Mouse (Mus musculus) forebrain, postnatal 0 days (tissue): Measurements from ENCODE around the gene Dlgap1. TPM values are rescaled to one million over a fixed set of nuclear protein-coding genes. Genes with fewer than 3 reads are reported as not detected.
A peak's percentile ranks its signal among the peaks of the same experiment; 100 is the strongest.

Source experiments
- ATAC-seq: fragments of 200-750 bp; cut with Nextera tagmentation; 2 replicates; pipeline ENCODE4 v1.8.0; 2017; ENCODE audit warnings: mild to moderate bottlenecking, moderate library complexity
- DNase-seq: peaks from one replicate; pipeline ENCODE4 v3.0.0-alpha.2; 2015
- H3K27ac ChIP-seq: fragments of 300-500 bp; sonication (generic); 2 replicates; pipeline ENCODE4 v1.5.1; 2014; ENCODE audit warnings: low read depth, mild to moderate bottlenecking, antibody characterized with exemption, low read length, moderate library complexity, mixed read lengths
- H3K27me3 ChIP-seq: fragments of 300-500 bp; sonication (generic); 2 replicates; pipeline ENCODE4 v1.6.1; 2014; ENCODE audit warnings: mild to moderate bottlenecking, low read length, mixed read lengths; ENCODE audit not compliant: insufficient read depth
- H3K36me3 ChIP-seq: fragments of 300-500 bp; sonication (generic); 2 replicates; pipeline ENCODE4 v1.6.1; 2014; ENCODE audit warnings: mild to moderate bottlenecking, moderate library complexity; ENCODE audit not compliant: insufficient read depth
- H3K4me1 ChIP-seq: fragments of 300-500 bp; sonication (generic); 2 replicates; pipeline ENCODE4 v1.6.1; 2014; ENCODE audit warnings: antibody characterized with exemption; ENCODE audit not compliant: insufficient read depth
- H3K4me2 ChIP-seq: fragments of 300-500 bp; sonication (generic); 2 replicates; pipeline ENCODE4 v1.6.1; 2014; ENCODE audit warnings: low read depth, mild to moderate bottlenecking, moderate library complexity
- H3K4me3 ChIP-seq: fragments of 300-500 bp; sonication (generic); 2 replicates; pipeline ENCODE4 v1.5.1; 2014; ENCODE audit warnings: low read depth, low read length, mixed read lengths
- H3K9ac ChIP-seq: fragments of 300-500 bp; sonication (generic); 2 replicates; pipeline ENCODE4 v1.6.1; 2014; ENCODE audit warnings: mild to moderate bottlenecking
- H3K9me3 ChIP-seq: fragments of 300-500 bp; sonication (generic); 2 replicates; pipeline ENCODE4 v1.6.1; 2016; ENCODE audit warnings: low read length
- CTCF ChIP-seq: sonication (generic); IDR thresholded peaks from 2 replicates; pipeline ENCODE4 v1.5.1; 2016; ENCODE audit warnings: antibody characterized with exemption, control low read depth, low read depth
- WGBS: fragments of 180-500 bp; shearing (Covaris S2); extraction: QIAGEN DNeasy Blood & Tissue Kit; methylation state at CpG from one replicate; pipeline ENCODE4 v1.1.7; 2014; 5-methylcytosine and 5-hydroxymethylcytosine counted together
- polyA plus RNA-seq: library from polyadenylated mRNA; unstranded; fragments of >200 nt; fragmentation: Nextera tagmentation; extraction: Ambion mirVana; gene quantifications from 2 replicates; pipeline ENCODE4 v1.2.1, GENCODE M21; 2015
- total RNA-seq: library from RNA; depleted of rRNA; stranded (reverse); fragments of >200 nt; gene quantifications from 2 replicates; pipeline ENCODE4 v1.2.3, GENCODE M21; 2014

Dlgap1 gene
- total and polyA plus RNA-seq, 2 experiments from 2014 or later: 44.8 to 105 TPM

GRCm38 (mm10) chr17:70852686-70853386, 884.0 kb downstream of the Dlgap1 start:
- Histone ChIP-seq H3K9ac (peak overlapping the region; percentile 39), H3K4me3 (peak overlapping the region; percentile 44), H3K4me2 (peak overlapping the region; percentile 91), H3K9me3 (no peaks in the 10 kb centered on the region), H3K36me3 (no peaks in the 10 kb centered on the region), H3K27me3 (peaks cover 17% of the 10 kb centered on the region), H3K27ac (peak overlapping the region; percentile 69), H3K4me1 (0 out of 2 replicates have a peak, but pooled peaks cover 14% of the 10 kb centered on the region)
- ATAC-seq (peak; percentile 67), DNase-seq (peak; percentile 53)
- no peak for TF ChIP-seq CTCF
- whole genome bisulfite sequencing: under 1% methylated on average over 47 of the region's 51 CpGs

GRCm38 (mm10) chr17:70853436-70853905, 884.6 kb downstream of the Dlgap1 start, which contains the start of gene Tgif1:
TSS of gene Tgif1 (minus strand) at chr17:70853546.
- Histone ChIP-seq H3K4me2 (peak within 1 kb of the TSS; percentile 91), H3K9me3 (no peaks in the 10 kb centered on the region), H3K4me3 (peak within 1 kb of the TSS; percentile 44), H3K4me1 (0 out of 2 replicates have a peak, but pooled peaks cover 14% of the 10 kb centered on the region), H3K9ac (peak within 1 kb of the TSS; percentile 39), H3K36me3 (no peaks in the 10 kb centered on the region), H3K27ac (peak within 1 kb of the TSS; percentile 69), H3K27me3 (peaks cover 11% of the 10 kb centered on the region)
- TF ChIP-seq CTCF: no peak
- DNase-seq: peak; percentile 30
- no peak for ATAC-seq
- 2% methylated on average over 29 of the region's 29 CpGs for WGBS

GRCm38 (mm10) chr17:70854021-70854420, 885.1 kb downstream of the Dlgap1 start:
- WGBS: 36% methylated on average over 6 of the region's 6 CpGs
- no peak overlapping the region for H3K4me3 ChIP-seq
- no peak for DNase-seq

GRCm38 (mm10) chr17:70856871-70857415, 888.1 kb downstream of the Dlgap1 start:
- Histone ChIP-seq H3K4me2 (no peak overlapping the region), H3K4me3 (no peak overlapping the region), H3K27me3 (0 out of 2 replicates have a peak, but pooled peaks cover 3% of the 10 kb centered on the region), H3K27ac (no peak overlapping the region), H3K9ac (no peak overlapping the region), H3K4me1 (0 out of 2 replicates have a peak, but pooled peaks cover under 1% of the 10 kb centered on the region), H3K9me3 (no peaks in the 10 kb centered on the region), H3K36me3 (no peaks in the 10 kb centered on the region)
- WGBS: 34% methylated on average over 12 of the region's 12 CpGs
- ATAC-seq (no peak), DNase-seq (peak; percentile 54)
- TF ChIP-seq CTCF: no peak

More at GRCm38 (mm10) chr17:70854021-70854420, 885.1 kb downstream of the Dlgap1 start:
- Histone ChIP-seq H3K4me1 (0 out of 2 replicates have a peak, but pooled peaks cover 14% of the 10 kb centered on the region), H3K27ac (no peak overlapping the region; the same call in 1 of the 2 replicates), H3K4me2 (peak overlapping the region; percentile 91), H3K27me3 (peaks cover 7% of the 10 kb centered on the region), H3K9ac (no peak overlapping the region), H3K36me3 (no peaks in the 10 kb centered on the region), H3K9me3 (no peaks in the 10 kb centered on the region)
- ATAC-seq: no peak
- TF ChIP-seq CTCF: no peak

GRCm38 (mm10) chr17:70858814-70859213, 889.9 kb downstream of the Dlgap1 start:
- Histone ChIP-seq H3K4me3 (no peak overlapping the region), H3K9ac (no peak overlapping the region), H3K36me3 (no peaks in the 10 kb centered on the region), H3K4me1 (no peaks in the 10 kb centered on the region), H3K9me3 (no peaks in the 10 kb centered on the region), H3K4me2 (no peak overlapping the region), H3K27me3 (no peaks in the 10 kb centered on the region), H3K27ac (no peak overlapping the region)
- DNase-seq (no peak), ATAC-seq (no peak)
- WGBS: 89% methylated on average over 4 of the region's 4 CpGs
- no peak for TF ChIP-seq CTCF

GRCm38 (mm10) chr17:70864117-70864516, 895.2 kb downstream of the Dlgap1 start:
- WGBS: 96% methylated on average over 8 of the region's 8 CpGs
- Histone ChIP-seq H3K36me3 (no peaks in the 10 kb centered on the region), H3K4me3 (no peak overlapping the region), H3K9ac (no peak overlapping the region), H3K4me2 (no peak overlapping the region), H3K27me3 (no peaks in the 10 kb centered on the region), H3K27ac (no peak overlapping the region), H3K9me3 (no peaks in the 10 kb centered on the region), H3K4me1 (no peaks in the 10 kb centered on the region)
- TF ChIP-seq CTCF: no peak
- no peak for DNase-seq
- ATAC-seq: no peak

- Histone ChIP-seq H3K4me2 (no peak overlapping the region), H3K27ac (no peak overlapping the region), H3K27me3 (no peaks in the 10 kb centered on the region), H3K4me3 (no peak overlapping the region), H3K9ac (no peak overlapping the region), H3K36me3 (no peaks in the 10 kb centered on the region), H3K4me1 (no peaks in the 10 kb centered on the region), H3K9me3 (no peaks in the 10 kb centered on the region)
- WGBS: 86% methylated on average over 3 of the region's 3 CpGs
- DNase-seq (no peak), ATAC-seq (no peak)
- TF ChIP-seq CTCF: no peak
Measured at GRCm38 (mm10) chr17:70864645-70865044, 895.8 kb downstream of the Dlgap1 start.
